Mouse (Mus musculus): ENCODE measurements at regions not wholly inside any gene's neighbourhood (a gene's known extent, or its start where the extent isn't known, plus 50 kb on each side); places are given as distances from the start of the nearest gene placed in this dataset.
"Not testable (repeated sequence)": the region's sequence is repeated elsewhere in the genome, so short reads cannot be mapped to it uniquely, and the experiment has no call there.

DNA sequence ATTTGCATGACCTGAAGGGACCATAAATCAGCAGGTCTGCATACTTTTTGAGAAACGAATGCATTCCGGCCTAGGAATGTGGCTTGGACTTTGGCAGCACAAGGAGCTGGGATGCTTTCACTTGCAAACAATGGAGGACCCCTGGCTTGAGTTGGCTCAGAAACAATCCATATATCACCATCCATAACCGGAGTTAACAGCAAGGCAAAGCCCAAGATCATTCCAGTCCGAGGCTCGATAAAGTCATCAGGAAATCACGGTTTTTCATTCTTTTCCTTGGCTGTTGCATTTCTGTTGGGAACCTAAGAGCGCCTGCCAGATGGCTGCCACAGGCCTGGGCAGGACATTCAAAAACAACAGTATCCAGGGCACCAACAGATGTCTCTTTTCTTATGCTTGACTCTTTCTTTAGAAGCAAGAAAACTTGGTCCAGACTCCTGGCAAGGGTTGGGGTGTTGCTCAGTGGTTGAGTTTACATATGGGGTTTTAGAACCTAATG is 198.5 kb downstream of the Fam43a start:
- in situ Hi-C loops (cut with MboI, MseI) = no loop called here

DNA sequence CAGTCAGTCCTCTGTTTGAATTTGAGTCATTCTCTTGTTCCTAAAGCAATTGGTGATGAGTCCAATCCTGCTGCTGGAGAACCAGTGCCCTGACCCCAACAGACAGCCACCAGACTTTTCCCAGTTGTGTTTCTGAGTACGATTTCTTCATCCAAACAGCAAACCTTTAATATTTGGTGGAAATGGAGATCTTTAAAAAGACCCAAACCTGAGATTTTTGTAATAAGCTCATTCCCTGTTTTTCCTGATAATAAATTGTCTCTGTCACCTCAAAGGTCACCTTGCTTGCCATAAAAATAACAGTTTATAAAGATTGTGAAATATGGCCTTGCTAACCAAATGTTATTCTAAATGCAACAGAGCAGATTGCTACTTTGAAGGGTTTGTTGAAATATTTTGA is 199.0 kb downstream of the Fam43a start:
- in situ Hi-C loops (cut with MboI, MseI) = no loop called here

DNA sequence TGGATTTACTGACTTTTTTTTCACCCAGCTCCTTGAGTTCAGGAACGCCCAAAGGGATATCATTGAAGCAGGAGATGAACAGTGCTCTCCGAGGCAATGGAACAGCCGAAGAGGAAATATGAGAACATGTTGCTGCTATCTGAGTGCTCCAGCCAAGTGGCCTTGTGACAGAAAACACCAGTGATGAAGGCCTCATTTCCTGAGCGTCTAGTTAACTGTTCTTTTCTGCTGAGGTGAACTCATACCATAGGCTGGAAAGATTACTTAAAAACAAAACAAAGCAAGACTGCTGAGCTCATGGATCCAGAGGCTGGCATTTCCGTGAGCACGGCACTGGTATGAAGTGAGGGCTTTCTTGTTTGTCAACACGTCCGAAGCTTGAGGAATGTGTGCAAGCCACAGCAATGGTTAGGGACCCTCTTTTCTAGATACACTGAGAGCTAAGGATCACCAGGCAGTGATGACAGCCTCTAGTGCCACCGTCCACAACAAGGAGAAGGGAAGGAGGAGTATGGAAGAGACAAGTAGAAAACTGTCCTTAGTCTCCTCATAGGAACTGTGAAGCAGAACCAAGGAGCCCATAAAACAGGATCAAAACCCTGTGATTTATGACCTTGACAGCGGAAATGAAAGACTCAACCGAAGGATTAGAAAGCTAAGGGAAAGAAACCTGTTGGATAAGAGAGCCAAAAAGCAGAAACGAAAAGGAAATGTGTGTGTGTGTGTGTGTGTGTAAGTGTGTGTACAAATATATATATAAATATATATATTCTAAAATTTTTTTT is 200.4 kb downstream of the Fam43a start:
- in situ Hi-C loops (cut with MboI, MseI) = no loop called here

DNA sequence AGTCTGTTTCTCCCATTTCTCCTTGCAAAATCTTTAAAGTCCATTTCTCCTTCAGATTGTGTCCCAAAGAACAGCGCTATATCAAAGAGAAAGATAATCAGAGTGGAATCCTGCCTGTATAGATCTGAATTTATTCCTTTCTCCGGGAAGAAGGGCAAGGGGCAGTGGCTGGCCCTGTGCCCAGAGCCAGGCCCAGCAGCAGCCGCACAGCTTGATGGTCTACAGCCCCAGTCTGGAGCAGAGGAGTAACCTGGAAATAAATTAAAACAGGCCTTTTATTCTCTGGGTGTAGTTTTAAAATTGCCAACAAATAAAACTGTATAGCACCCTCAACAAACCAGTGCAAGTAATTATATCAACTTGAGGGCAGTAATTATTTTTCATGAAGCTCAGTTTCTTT is 204.5 kb downstream of the Fam43a start:
- in situ Hi-C loops (cut with MboI, MseI) = no loop called here

DNA sequence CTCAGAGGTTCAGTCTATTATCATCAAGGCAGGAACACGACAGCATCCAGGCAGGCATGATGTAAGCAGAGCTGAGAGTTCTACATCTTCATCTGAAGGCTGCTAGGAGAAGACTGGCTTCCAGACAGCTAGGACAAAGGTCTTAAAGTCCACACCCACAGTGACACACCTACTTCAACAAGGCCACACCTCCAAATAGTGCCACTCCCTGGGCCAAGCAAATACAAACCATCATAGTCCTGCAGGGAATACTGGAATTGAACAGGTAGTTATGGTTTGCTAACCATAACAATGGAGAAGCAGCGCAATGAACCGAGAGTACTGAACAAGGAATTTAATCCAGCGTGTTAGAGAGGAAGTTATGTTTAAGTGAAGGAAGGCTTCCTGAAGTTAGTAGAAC is 206.7 kb downstream of the Fam43a start:
- in situ Hi-C loops (cut with MboI, MseI) = not testable (repeated sequence)

DNA sequence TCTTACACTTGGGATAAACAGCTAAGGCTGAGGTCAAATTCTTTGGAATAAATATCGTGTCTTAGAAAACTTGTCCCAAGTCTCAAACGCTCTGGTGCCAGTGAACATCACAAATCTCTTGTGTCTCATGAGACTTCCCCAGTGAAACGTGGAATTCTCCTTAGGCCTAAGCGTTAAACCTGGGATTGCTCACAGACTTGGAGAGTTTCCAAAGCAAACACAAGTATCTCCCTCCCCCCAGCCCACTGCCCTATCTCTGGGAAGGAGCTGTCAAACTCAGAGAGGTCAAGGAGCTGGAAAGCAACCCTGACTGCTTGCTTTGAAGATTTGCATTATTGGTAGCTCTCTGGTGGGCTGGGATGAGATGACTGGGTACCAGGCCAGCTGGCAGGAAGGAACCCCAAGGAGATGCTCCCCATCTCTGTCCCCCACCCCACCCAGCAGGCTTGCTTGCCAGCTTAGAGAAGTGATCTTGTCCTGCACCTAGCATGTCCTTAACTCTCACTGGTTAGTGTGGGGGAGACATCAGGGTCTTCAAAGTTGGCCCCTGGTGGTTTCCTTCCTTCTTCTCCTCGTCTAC is 219.1 kb downstream of the Fam43a start:
- in situ Hi-C loops (cut with MboI, MseI) = no loop called here

DNA sequence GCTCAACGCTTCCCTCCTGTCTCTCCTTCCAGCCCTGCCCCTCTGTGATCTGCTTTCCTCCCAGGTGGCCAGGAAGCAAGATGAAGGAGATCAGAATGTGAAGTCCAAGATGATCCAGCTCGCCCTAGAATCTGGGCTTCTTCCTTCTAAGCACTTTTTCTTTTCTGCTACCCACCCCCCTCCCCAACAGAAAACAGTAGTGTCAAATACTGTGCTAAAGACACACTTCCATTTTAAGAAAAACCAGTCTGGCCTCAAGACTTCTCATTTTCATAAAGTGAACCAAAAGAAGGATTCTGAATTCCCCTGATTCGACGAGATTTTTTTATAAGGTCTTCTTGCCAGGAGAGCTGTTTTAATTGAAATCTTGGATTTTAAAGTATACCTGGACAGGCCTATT is 219.8 kb downstream of the Fam43a start:
- in situ Hi-C loops (cut with MboI, MseI) = no loop called here

DNA sequence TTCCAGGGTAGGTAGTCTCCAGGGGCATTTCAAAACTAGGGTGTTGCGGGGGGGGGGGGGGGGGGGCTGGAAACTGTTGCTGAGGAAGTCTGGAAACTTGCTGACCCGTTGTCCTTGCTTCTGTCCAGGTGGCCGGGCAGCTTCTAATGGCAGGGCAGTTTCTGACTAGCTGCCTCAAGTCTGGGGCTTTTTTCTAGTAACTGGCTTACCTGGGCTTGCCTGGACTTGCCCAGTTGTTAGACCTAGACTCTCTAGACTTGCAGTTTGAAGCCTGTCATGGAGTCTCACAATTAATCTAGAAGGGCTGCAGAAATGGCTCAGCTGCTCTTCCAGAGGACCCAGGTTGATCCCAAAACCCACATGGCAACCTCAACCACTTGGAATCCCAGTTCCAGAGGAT is 220.7 kb downstream of the Fam43a start:
- in situ Hi-C loops (cut with MboI, MseI) = no loop called here

DNA sequence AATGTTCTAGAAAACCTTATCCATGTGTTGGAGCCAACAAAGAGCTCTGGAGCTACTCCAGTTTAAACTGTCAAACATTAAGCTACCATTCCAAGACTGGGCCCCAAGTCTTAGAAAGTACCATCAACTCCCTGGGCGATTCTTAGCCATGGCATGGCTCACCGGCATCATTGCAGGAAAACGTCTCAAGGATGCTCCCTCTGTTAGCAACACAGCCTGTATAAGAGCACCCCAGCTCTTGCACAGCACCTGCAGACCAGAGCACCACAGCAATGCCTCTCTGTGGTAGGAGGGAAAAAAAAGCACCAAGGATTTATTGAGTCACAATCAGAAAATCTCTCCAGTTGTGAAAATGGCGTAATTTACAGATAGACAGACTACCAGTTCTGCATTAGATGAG is 221.2 kb downstream of the Fam43a start:
- in situ Hi-C loops (cut with MboI, MseI) = no loop called here

DNA sequence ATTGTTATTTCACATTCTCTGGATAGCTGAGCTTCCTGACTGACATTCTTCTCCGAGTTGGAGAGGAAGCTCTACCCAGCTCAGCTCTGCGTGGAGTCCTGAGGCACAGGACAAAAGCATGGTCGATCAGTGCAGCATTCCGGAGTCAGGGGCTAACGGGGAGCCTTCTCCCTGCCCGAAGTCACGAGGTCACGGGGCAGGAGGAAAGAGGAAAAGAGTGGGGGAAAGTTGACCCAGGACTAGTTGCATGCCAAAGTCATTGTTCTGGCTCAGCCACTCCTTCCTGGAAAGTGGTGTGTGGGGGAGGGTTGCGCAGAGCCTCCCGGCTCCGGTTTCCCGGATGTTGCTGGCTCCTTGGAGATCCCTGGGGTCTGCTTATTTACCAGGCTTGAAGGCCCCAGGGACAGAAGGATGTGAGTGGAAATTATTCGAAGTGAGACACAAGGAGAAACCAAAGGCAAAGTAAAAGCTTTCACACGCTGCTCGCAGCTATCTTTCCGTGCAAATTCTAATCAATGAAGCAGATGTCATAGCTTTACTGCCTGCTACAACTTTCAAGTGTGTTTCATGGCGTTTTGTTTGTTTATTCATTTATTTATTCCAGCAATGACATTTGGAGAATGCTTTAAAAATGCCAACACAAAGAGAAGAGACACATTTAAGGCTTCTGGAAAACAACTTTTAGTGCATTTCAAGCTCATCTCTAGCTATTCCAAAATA is 221.8 kb downstream of the Fam43a start:
- in situ Hi-C loops (cut with MboI, MseI) = no loop called here

DNA sequence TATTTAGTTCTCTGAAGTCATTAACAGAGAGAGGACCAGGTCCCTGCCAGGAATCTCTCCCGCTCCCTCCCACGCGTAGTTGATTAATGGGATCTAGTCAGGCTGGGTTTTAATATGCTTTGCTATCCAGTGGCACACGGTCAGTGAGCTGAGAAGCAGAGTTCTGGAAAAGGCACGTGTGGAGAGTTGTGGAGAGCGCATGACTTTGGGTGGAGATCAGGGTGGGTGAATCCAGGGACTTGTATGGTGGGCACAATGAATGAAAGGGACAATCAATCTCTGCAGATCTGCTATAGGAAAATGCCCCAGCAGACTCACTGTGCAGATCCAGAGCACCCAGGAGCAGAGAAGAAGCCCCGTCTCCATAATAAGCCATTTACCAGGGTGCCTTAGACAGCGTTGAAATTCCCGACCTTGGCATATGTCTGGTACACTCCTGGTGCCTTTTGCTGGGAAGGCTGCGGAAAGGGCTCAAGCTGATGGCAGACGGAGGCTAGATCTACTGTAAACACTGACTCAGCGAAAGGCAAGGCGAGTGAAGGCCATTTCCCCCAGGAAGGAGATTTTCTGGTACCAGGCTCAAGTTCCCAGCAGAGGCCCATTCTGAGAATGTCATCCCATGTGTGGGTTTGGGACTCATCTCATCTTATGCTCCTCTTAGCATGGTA is 222.5 kb downstream of the Fam43a start:
- in situ Hi-C loops (cut with MboI, MseI) = no loop called here

DNA sequence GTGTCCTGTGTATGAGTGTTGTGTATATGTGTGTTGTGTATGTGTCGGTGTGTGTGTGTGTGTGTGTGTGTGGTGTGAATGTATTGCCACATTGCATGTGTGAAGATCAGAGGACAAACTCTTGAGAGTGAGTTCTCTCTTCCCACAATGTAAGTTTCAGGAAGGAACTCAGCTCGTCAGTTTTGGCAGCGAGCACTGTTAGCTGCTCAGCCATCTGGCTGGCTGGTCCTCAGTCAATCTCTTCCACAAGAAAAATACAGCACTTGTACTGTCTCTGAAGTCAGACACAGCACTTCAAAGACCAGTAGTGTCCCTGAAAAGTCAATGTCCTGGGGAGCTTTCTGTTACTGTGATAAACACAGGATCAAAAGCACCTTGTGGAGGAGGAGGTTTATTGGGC is 226.6 kb downstream of the Fam43a start:
- in situ Hi-C loops (cut with MboI, MseI) = no loop called here

DNA sequence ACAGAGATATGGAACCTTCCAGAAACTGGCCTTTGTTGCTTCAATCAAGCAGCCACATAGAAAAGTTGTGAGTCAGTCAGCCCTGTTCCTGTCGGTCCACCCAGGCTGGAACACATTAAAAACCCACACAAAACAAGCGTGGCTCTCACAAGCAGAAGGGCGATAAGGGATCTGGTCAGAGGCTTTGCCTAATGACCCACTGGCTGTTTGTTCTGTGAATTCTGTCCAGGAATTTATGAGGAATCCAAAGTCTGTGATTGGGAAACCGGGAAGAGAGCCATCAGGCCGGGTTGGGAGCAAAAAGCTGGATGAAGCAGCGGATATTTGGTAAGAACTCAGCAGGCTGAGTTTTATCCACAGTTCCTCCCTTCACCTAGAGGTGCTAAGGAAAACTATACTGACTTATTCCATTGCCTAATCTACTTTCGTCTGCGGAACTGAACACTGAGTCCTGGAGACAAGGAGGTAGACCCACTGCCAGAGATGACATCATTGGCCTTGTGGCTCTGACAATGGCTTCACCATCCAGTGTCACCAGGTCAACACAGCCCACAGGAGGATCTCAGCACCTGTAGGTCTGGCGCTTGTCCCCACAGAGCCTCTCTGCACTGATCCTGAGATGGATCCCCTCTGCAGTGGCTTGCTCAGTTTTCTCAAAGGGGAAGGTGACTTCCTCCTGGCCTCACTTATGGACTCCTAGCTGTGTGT is 228.5 kb downstream of the Fam43a start:
- in situ Hi-C loops (cut with MboI, MseI) = no loop called here

DNA sequence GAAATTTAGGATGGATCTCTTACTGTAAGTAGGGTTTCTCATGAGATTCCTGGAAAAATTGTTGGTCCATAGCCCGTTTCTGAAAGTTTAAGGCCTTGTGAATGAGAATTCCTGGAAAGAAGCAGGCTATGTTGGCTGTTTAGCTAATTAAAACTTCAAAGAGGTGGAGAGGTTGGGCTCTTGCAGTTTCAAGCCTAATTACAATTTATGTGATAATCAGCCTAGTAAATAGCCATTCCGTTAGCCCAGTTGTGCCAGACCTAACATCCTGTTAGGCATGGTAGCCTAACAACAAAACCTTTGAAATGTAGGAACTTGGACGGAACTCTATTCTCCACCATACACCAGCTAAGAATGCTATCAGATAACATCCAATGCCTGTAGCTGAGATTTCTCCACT is 235.0 kb downstream of the Fam43a start:
- in situ Hi-C loops (cut with MboI, MseI) = no loop called here

DNA sequence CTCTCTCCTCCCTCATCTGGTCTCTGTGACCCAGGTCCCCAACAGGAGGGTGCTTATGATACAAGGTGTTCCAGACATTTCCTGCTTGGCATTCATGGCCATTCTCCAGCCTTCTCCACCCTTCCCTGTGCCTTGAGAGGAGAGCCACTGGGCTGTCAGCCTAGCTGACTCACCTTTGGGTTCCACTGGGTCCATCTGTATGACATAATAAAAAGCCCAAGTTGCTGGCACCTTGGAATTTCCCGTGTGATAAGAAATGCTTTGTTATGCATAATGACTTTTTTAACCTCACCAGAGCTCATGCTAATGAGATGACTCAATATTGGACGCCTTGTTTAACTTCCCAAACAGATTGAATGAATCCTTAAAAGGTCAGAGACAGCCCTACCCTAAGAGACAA is 236.2 kb downstream of the Fam43a start:
- in situ Hi-C loops (cut with MboI, MseI) = no loop called here

DNA sequence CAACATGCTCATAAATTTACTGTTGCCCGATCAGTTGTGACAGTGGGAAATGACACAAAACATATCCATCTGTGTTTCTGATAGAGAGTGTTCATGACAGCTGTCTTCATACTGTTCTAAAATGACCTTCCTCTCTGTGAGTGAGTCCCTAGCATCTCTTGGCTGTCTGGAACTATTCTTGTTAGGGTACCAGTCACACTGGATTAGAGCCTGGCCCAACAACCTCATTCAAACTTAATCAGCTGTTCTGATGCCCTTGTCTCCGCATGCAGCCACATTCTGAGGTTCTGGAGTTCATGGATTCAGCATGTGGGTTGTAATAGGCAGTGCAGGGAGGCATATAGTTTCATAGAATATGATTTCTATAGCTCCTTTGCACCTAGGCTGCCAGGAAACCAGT is 238.4 kb downstream of the Xxylt1 start:
- in situ Hi-C loops (cut with MboI, MseI) = no loop called here

DNA sequence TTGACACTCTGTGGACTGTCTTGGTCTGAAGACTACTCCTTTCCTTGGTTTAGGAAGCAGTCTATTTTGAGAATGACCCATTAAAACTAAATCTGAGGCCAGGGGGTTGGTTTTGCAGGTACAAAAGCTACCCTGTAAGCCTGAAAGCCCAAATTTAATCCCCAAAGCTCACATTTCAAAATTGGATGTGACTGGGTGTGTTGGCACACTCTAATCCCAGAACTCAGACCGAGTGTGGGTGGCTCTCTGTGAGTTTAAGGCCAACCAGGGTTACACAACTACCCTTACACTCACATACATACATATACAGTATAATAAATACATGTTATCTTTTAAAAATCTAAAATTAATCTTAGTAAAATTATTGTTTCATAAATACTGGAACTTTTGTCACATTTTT is 228.6 kb downstream of the Xxylt1 start:
- in situ Hi-C loops (cut with MboI, MseI) = no loop called here

DNA sequence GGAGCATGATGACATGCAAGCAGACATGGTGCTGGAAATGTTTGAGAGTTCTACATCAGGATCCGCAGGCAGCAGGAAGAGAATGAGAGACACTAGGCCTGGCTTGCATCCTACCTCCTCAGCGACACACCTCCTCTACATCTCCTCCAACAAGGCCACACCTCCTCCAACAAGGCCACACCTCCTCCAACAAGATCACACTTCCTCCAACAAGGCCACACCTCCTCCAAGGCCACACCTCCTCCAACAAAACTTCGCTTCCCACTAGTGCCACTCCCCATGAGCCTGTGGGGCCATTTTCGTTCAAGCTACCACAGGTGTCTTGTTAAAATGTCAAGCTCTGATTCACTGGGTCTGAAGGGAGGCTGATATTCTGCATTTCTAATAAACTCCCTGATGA is 226.5 kb downstream of the Xxylt1 start:
- in situ Hi-C loops (cut with MboI, MseI) = no loop called here

DNA sequence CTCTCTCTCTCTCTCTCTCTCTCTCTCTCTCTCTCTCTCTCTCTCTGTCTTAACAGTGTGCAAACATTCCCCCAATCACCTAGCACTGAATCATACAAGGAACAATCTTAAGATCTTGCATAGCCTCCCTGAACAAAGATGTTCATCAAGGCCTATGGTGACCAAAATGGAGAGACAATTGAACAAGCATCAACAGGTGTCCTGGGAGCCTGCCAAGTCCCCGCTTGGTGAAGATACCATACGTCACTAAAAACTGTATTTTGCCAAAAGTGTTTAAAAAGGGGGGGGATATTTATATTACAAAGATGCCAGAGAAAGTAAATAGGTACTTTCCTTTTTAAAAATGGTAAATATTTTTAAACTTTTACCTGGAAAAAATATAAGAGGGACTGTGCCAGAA is 223.6 kb downstream of the Xxylt1 start:
- in situ Hi-C loops (cut with MboI, MseI) = no loop called here

DNA sequence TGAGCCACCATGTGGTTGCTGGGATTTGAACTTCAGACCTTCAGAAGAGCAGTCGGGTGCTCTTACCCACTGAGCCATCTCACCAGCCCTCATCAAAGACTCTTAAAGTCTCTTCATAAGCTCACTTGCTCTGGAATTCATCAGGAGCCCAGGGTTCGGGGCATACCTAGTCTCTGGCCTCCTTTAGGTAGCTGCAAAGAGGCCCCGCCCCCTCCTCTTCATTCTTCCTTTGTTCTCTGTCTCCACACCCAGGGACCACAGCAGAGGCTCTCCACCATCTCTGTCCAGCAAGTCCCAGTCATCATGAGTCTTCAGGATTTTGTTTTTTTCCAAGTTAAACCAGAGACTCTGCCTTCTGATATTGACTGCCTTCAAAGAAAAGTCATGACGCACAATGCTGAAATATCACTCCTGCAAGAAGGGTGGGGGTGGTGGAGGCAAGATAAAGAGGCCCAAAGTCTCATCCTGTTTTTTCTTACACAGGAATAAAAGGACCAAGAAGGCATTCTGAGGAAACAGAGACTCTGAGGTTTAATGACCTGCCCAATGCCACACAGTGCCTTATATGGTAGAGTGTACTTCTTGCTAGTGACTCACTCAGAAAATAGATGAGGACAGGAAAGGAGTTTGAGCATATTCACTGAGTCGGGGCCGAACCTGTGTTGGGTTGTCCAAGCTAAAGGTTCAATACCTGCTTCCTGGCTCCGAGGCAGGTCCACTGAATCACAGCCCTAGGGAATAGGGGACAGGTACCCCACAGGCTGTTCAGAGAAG is 211.9 kb downstream of the Xxylt1 start:
- in situ Hi-C loops (cut with MboI, MseI) = no loop called here

DNA sequence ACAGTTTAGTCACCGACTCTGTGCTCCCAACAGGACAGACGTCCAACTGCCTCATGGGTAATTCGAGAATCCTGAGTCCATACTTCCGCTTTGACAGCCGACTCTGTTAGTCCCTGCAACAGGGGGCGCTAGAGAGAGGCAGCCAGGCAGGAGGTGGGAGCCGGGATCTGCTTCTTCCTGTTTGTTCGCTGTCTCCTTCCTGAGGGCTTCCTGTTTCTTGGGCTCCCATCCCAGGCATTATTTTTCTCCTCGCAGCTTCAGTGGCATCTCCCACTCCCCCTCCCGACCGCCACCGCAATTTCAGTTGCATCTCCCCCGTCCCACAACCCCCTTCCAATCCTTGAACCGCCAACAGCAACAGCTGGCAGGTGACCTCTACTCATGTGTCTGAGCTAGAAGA is 211.1 kb downstream of the Xxylt1 start:
- in situ Hi-C loops (cut with MboI, MseI) = no loop called here
